Mouse (Mus musculus): ENCODE measurements at regions not wholly inside any gene's neighbourhood (a gene's known extent, or its start where the extent isn't known, plus 50 kb on each side); places are given as distances from the start of the nearest gene placed in this dataset.

DNA sequence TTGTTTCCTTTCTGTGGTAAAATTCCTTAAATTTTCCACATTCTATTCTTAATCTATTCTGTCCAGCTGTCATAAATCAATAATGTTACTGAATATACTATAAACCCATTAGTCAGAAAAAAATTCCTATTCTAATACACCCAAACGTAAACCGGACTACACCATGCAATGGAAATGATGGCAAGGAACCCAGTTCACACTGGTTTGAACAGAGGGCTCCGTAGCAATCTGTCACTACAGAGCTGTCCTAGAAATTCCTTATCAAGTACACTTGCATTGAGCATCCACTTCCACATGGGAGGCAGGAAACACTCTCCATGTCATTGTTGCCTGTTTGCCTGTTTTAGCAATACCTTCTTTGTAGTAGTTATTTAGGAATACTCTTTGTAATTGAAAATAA lies 356.2 kb upstream of the Rgma start:
- Histone ChIP-seq H3K36me3 (ENCODE audit: control insufficient read depth, insufficient read depth, low read length, poor library complexity, severe bottlenecking) (no peaks in the 10 kb centered on the region), H3K9me3 (replicated peaks; ENCODE audit: control insufficient read depth, insufficient read depth, low read length, poor library complexity, severe bottlenecking) (no peaks in the 10 kb centered on the region), H3K9ac (ENCODE audit: low read depth, poor library complexity, severe bottlenecking) (no peak overlapping the region), H3K4me3 (ENCODE audit: low read depth, low read length) (no peak overlapping the region), H3K4me1 (ENCODE audit: control insufficient read depth, insufficient read depth, low read length) (no peaks in the 10 kb centered on the region), H3K27ac (ENCODE audit: insufficient read depth, low read length) (no peak overlapping the region), H3K27me3 (ENCODE audit: control insufficient read depth, insufficient read depth, low read length, poor library complexity, severe bottlenecking) (no peaks in the 10 kb centered on the region)
- TF ChIP-seq POLR2A (IDR thresholded peaks at IDR 0.05; ENCODE audit: insufficient read depth, low read length) (no peak), EP300 (IDR thresholded peaks at IDR 0.05; ENCODE audit: insufficient read depth, low read depth, low read length) (no peak), CTCF (IDR thresholded peaks at IDR 0.05; ENCODE audit: low read depth, low read length) (no peak)

DNA sequence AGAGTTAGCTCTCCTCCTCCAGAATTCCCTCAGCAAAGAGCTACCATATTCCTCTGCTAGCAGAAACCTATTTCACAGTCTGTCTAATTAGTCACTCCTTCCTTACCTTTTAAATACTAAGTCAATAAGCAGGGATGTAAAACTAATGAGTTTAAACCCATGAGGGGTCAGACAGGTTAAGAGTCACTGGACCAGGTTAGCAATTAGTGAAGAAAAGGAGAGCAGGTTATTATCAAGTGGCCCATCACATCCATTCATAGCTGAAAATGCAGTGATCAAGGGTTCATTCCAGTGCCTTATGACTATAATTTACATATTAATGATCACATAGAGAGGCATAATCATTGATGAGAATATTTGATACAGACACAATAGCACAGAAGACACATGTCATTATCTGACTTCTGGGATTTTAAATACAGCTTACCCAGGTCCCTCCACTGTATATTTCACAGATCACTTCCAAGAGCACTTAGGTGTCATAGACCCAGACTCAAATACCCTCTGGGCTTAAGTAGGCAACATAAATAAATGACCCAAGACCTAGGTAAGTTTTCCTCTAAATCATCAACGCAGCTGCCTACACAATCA lies 355.4 kb upstream of the Rgma start:
- H3K27ac ChIP-seq (ENCODE audit: insufficient read depth, low read length), result no peak overlapping the region
- H3K4me1 ChIP-seq (ENCODE audit: control insufficient read depth, insufficient read depth, low read length), result no peaks in the 10 kb centered on the region
- H3K4me3 ChIP-seq (ENCODE audit: low read depth, low read length), result no peak overlapping the region
- no peak for TF ChIP-seq CTCF (IDR thresholded peaks at IDR 0.05; ENCODE audit: low read depth, low read length)
- TF ChIP-seq POLR2A (IDR thresholded peaks at IDR 0.05; ENCODE audit: insufficient read depth, low read length), result no peak
- TF ChIP-seq EP300 (IDR thresholded peaks at IDR 0.05; ENCODE audit: insufficient read depth, low read depth, low read length), result no peak
- H3K27me3 ChIP-seq (ENCODE audit: control insufficient read depth, insufficient read depth, low read length, poor library complexity, severe bottlenecking), result no peaks in the 10 kb centered on the region
- no peaks in the 10 kb centered on the region for H3K9me3 ChIP-seq (replicated peaks; ENCODE audit: control insufficient read depth, insufficient read depth, low read length, poor library complexity, severe bottlenecking)
- no peak overlapping the region for H3K9ac ChIP-seq (ENCODE audit: low read depth, poor library complexity, severe bottlenecking)
- H3K36me3 ChIP-seq (ENCODE audit: control insufficient read depth, insufficient read depth, low read length, poor library complexity, severe bottlenecking), result no peaks in the 10 kb centered on the region

DNA sequence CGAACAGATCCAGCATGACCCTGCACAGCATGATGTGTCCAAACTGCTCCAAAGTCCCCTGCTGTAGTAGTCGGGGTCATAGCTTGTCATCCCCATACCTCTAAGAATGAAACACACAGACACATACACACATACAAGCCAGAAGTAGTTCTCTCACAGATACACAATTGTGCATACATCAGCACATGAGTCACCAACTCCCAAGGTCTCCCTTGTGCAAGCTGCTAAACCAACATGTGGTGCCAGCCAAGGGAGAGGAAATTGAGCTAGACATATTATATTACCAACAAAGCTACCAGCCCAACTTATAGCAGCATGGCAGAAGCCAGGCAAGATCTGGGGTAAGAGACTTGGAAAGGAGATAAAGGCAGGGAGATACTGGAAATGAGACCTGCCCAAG lies 353.5 kb upstream of the Rgma start:
- no peaks in the 10 kb centered on the region for H3K4me1 ChIP-seq (ENCODE audit: control insufficient read depth, insufficient read depth, low read length)

DNA sequence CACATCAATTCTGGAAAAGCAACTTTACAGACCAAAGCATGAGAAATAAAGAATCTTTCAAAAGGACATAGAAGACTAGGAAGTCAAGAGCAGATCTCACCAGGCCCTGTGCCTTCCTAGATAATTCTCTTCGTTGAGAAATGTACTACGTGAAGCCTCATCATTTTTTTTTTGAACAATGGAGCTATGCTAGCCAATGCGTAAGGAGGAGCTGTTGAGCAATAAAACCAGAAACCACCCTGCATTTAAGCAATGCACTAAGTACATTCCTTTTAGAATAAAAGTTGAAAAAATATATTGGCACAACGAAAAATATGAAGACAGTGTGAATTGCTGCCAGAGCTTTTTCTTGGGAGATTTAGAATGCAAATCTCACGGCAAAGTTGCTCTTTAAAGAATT lies 349.7 kb upstream of the Rgma start:
- Histone ChIP-seq H3K9ac (ENCODE audit: low read depth, poor library complexity, severe bottlenecking) (no peak overlapping the region), H3K27me3 (ENCODE audit: control insufficient read depth, insufficient read depth, low read length, poor library complexity, severe bottlenecking) (no peaks in the 10 kb centered on the region), H3K9me3 (replicated peaks; ENCODE audit: control insufficient read depth, insufficient read depth, low read length, poor library complexity, severe bottlenecking) (no peaks in the 10 kb centered on the region), H3K4me1 (ENCODE audit: control insufficient read depth, insufficient read depth, low read length) (no peaks in the 10 kb centered on the region), H3K4me3 (ENCODE audit: low read depth, low read length) (no peak overlapping the region), H3K27ac (ENCODE audit: insufficient read depth, low read length) (no peak overlapping the region), H3K36me3 (ENCODE audit: control insufficient read depth, insufficient read depth, low read length, poor library complexity, severe bottlenecking) (no peaks in the 10 kb centered on the region)
- no peak for TF ChIP-seq CTCF (IDR thresholded peaks at IDR 0.05; ENCODE audit: low read depth, low read length)
- no peak for TF ChIP-seq EP300 (IDR thresholded peaks at IDR 0.05; ENCODE audit: insufficient read depth, low read depth, low read length)
- TF ChIP-seq POLR2A (IDR thresholded peaks at IDR 0.05; ENCODE audit: insufficient read depth, low read length), result no peak

More for the DNA sequence above, 353.5 kb upstream of the Rgma start:
- no peak overlapping the region for H3K27ac ChIP-seq (ENCODE audit: insufficient read depth, low read length)
- H3K4me3 ChIP-seq (ENCODE audit: low read depth, low read length), result no peak overlapping the region
- H3K9ac ChIP-seq (ENCODE audit: low read depth, poor library complexity, severe bottlenecking), result no peak overlapping the region
- no peaks in the 10 kb centered on the region for H3K27me3 ChIP-seq (ENCODE audit: control insufficient read depth, insufficient read depth, low read length, poor library complexity, severe bottlenecking)
- H3K9me3 ChIP-seq (replicated peaks; ENCODE audit: control insufficient read depth, insufficient read depth, low read length, poor library complexity, severe bottlenecking), result no peaks in the 10 kb centered on the region
- TF ChIP-seq CTCF (IDR thresholded peaks at IDR 0.05; ENCODE audit: low read depth, low read length) (no peak), POLR2A (IDR thresholded peaks at IDR 0.05; ENCODE audit: insufficient read depth, low read length) (no peak), EP300 (IDR thresholded peaks at IDR 0.05; ENCODE audit: insufficient read depth, low read depth, low read length) (no peak)
- no peaks in the 10 kb centered on the region for H3K36me3 ChIP-seq (ENCODE audit: control insufficient read depth, insufficient read depth, low read length, poor library complexity, severe bottlenecking)

DNA sequence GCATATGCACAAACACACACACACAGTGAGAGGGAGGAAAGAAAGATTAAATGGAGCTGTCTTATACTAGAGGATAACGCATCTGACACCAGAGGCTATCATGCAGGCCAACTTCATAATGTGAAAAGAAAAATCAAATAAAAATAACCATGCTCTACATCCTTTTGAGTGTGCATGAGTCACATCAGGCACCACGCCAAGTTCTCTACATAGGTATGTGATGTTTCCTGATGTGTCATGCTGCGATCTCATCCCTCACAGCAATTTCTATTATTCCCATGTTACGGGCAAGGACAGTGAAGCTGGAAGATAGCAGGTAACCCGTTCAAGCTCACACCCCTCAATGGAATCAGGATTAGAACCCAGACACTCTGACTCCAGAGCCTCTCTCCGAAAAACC lies 346.4 kb upstream of the Rgma start:
- H3K27me3 ChIP-seq (ENCODE audit: control insufficient read depth, insufficient read depth, low read length, poor library complexity, severe bottlenecking), result no peaks in the 10 kb centered on the region
- no peak overlapping the region for H3K4me3 ChIP-seq (ENCODE audit: low read depth, low read length)
- H3K9ac ChIP-seq (ENCODE audit: low read depth, poor library complexity, severe bottlenecking), result no peak overlapping the region
- no peak for TF ChIP-seq CTCF (IDR thresholded peaks at IDR 0.05; ENCODE audit: low read depth, low read length)
- TF ChIP-seq EP300 (IDR thresholded peaks at IDR 0.05; ENCODE audit: insufficient read depth, low read depth, low read length), result no peak
- TF ChIP-seq POLR2A (IDR thresholded peaks at IDR 0.05; ENCODE audit: insufficient read depth, low read length), result no peak
- H3K27ac ChIP-seq (ENCODE audit: insufficient read depth, low read length), result no peak overlapping the region
- H3K36me3 ChIP-seq (ENCODE audit: control insufficient read depth, insufficient read depth, low read length, poor library complexity, severe bottlenecking), result no peaks in the 10 kb centered on the region
- no peaks in the 10 kb centered on the region for H3K9me3 ChIP-seq (replicated peaks; ENCODE audit: control insufficient read depth, insufficient read depth, low read length, poor library complexity, severe bottlenecking)
- no peaks in the 10 kb centered on the region for H3K4me1 ChIP-seq (ENCODE audit: control insufficient read depth, insufficient read depth, low read length)

DNA sequence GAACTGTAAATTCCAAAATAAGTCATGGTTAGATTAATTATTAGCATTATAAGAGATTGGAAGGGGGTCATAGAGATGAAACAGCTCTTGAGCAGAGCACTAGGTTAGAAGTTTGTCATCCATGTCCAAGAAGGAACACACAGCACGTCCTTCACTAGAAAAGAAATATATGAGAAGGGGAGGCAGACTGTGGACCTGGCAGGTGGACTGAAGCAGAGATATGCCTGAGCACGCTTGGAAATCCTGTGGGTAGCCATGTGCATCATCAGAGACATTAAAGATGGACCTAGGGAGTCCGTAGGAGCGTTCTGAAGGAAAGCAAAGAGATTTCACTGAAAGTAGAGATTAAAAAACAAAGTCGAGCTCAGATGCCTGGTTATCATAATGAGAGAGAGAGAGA lies 343.9 kb upstream of the Rgma start:
- no peak overlapping the region for H3K27ac ChIP-seq (ENCODE audit: insufficient read depth, low read length)
- H3K4me3 ChIP-seq (ENCODE audit: low read depth, low read length), result no peak overlapping the region
- H3K9ac ChIP-seq (ENCODE audit: low read depth, poor library complexity, severe bottlenecking), result no peak overlapping the region
- TF ChIP-seq EP300 (IDR thresholded peaks at IDR 0.05; ENCODE audit: insufficient read depth, low read depth, low read length), result no peak
- TF ChIP-seq CTCF (IDR thresholded peaks at IDR 0.05; ENCODE audit: low read depth, low read length), result no peak
- H3K27me3 ChIP-seq (ENCODE audit: control insufficient read depth, insufficient read depth, low read length, poor library complexity, severe bottlenecking), result no peaks in the 10 kb centered on the region
- no peaks in the 10 kb centered on the region for H3K36me3 ChIP-seq (ENCODE audit: control insufficient read depth, insufficient read depth, low read length, poor library complexity, severe bottlenecking)
- H3K9me3 ChIP-seq (replicated peaks; ENCODE audit: control insufficient read depth, insufficient read depth, low read length, poor library complexity, severe bottlenecking), result no peaks in the 10 kb centered on the region
- no peaks in the 10 kb centered on the region for H3K4me1 ChIP-seq (ENCODE audit: control insufficient read depth, insufficient read depth, low read length)
